Mouse (Mus musculus) yolk sac, embryonic 10.5 days (tissue): Measurements from ENCODE around the gene Trappc12.

ENCODE experiments used
- DNase-seq: peaks from one replicate; pipeline ENCODE4 v3.0.0-alpha.2; 2017; ENCODE audit warnings: low spot score

Gene Trappc12

DNA sequence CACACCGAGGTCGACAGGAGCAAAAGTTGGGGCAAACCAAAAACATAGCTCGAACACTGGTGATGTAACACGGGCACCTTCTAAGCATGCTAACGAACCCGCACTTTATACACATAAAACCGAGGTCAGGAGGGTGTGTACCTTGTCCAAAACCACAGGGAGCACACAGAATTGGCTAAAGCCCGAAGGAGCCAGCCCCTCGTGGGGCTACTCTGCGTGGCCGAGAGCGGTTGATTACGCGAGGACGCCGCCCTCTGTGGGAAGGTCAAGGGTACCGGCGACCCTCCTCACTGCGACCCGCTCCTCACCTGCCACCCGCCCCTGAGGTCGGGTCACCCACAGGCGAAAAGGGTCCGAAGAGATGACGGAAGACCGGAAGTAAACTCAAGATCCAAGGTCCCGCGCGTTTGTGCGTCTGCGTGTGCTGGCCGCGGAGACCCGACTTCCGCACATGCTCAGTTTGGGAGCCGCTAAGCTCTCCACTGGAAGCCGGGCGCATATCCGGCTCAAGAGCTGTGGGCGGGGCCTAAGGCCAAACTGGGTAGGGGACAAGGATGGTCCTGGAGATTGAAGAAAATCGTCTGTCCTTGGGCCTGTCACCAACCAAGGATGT, at the start of gene Trappc12:
TSS of gene Trappc12 (minus strand) at position 452 of the 613 bp plus-strand sequence.
- peak; percentile 87 for DNase-seq

- no peak for DNase-seq
Observed at GRCm38 (mm10) chr12:28799798-28800411, 49.6 kb upstream of the Trappc12 start.

DNA sequence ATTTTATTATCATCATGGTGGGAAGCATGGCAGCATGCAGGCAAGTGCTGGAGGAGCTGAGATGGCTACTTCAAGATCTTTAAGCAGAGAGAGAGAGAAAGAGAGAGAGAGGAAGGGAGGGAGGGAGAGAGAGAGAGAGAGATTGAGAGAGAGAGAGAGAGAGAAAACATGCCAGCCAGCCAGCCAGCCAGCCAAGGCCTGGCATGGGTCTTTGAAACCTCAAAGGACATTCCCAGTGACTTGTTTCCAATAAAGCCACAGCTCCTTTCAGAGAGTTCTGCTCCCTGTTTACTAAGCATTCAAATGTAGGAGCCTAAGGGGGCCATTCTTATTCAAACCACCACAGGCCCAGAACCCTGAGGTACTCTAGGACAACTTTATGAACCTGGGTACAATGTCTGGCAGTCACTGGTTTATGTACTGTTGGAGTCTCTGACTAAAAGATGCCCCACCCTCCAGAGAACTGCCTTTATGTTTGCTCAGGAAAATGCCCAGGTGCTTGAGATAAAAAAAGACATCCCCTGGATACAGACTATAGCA, 46.7 kb upstream of the Trappc12 start:
- DNase-seq, result no peak

GRCm38 (mm10) chr12:28795041-28795440, 44.8 kb upstream of the Trappc12 start:
- DNase-seq, result no peak

GRCm38 (mm10) chr12:28793715-28794114, 43.4 kb upstream of the Trappc12 start:
- no peak for DNase-seq

GRCm38 (mm10) chr12:28792613-28793012, 42.3 kb upstream of the Trappc12 start:
- no peak for DNase-seq

DNA sequence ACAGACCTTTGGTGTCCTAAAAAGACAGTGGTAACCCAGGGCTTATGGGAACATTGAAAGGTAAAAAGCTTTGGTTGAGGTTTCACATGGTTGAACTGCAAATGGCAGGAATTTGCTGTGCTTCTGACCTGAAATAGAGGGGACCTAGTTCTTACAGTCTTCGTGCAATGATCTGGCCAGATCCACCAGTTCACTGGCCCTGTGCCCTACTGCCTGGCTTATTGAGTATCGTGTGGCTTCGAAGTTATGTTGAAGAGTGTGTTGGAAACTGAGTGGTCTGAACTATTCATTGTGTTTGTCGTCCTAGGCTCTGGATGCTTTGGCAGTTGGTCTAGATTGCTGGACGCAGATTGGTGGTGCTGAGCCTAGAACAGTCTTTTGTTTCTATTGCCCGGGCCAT, 36.0 kb upstream of the Trappc12 start:
- no peak for DNase-seq

- DNase-seq, result no peak
Observed at GRCm38 (mm10) chr12:28785299-28785698, 35.0 kb upstream of the Trappc12 start.

GRCm38 (mm10) chr12:28784864-28785263, 34.6 kb upstream of the Trappc12 start:
- no peak for DNase-seq

DNA sequence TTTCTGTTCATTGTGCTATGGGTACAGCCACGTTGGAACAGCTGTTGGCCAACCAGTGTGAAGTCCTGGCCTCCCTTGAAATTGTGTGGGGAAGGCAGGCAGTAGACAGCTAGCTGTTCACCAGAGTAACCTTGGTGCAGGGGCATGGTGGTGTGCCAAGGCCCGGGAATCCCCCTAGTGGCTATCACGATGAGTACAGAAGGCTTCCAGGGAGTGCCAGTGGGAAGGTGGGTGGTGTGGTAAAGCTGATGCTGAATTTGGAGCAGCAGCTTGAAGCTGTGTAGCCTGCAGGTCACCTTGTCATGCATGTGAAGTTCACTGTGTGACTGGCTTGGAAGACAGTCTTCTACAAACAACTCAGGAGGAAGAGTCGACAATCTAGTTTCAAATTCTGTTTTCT, 34.1 kb upstream of the Trappc12 start:
- no peak for DNase-seq

- DNase-seq, result no peak
Observed at GRCm38 (mm10) chr12:28782637-28783036, 32.4 kb upstream of the Trappc12 start.

DNA sequence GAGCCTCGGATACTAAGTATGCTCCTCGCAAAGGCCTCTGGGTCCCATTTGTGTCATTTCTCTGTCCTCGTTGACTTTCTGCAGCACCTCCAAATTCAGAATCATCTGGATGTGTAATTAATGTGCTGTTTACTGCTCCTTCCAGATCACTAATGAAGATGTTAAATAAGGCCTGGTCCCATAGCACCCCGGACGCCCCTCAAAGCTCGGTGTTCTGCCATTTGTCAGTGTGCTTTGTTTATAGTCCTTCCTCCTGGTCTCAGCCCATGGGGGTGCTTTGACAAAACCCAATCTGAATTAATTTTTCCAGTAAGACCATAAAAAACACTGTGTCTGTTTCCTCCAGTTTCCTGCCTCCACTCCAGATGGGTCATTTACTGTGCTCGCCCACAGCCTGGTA, 29.9 kb upstream of the Trappc12 start:
- DNase-seq, result no peak

DNA sequence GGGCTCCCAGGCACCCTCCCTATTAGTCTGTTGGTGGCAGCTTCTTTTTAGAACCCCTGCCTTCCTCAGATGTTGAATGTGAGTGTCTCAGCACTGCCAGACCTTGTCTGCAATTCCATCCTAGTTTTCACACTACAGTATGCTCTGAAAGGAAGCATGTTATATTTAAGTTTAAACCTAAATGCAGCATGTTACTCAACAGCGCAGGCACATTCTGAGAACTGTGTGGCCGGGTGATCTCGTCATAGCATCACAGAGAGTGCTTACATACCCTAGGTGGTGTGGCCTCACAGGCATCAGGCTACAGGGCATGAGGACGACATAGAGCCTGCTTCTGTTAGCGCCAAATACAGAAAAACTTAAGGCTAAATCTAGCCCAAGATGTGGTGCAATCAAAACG, 25.4 kb upstream of the Trappc12 start:
- DNase-seq, result no peak

DNA sequence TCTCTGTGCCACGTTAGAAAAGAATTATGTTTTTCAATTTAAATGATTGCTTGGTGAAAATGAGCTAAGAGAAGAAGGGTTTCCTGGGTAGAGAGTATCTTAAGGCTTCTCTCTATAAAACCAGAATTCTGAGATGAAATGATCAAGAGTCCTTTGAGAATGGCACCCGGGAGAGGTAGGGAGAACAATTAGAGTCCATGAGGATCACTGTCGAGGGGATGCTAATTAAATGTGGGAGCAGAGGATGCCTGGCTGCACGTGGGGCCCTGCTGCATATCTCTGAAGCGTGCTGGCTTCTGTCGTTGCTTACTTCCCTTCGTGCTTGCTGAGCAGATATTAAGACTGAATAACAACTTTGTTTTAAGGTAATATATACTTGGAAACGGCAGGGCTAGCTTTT, 24.8 kb upstream of the Trappc12 start:
- DNase-seq, result no peak

- no peak for DNase-seq
Observed at GRCm38 (mm10) chr12:28773815-28774214, 23.5 kb upstream of the Trappc12 start.

- DNase-seq, result no peak
Observed at GRCm38 (mm10) chr12:28769953-28770352, 19.7 kb upstream of the Trappc12 start.

GRCm38 (mm10) chr12:28756019-28756418, 5.7 kb upstream of the Trappc12 start:
- DNase-seq, result no peak

GRCm38 (mm10) chr12:28751508-28752263, 1.4 kb upstream of the Trappc12 start, which contains the start of gene Eipr1:
Gene Eipr1 (plus strand): TSS chr12:28751803.
- DNase-seq, result peak; percentile 90

GRCm38 (mm10) chr12:28750876-28751275, 604 bp upstream of the Trappc12 start:
- no peak for DNase-seq

GRCm38 (mm10) chr12:28743328-28743727, 6.9 kb downstream of the Trappc12 start:
- DNase-seq, result no peak

DNA sequence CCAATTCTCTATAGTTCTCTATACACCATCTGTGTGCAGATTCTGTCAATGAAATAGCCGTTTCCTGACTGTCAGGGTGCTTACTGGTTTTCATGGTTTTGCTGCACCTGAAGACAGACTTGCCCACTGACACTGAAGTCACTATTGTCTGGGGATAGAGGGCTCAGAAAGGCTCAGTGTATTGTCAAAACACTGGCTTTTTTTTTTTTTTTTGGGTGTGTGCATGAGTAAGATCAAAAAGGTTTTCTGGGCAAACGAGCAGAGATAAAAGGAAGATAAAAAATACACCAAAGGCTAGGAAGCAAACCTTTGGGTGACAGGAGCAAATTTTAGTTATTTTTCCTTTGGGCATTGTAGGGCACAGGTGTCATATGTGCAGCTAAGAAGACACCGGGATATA, 15.0 kb downstream of the Trappc12 start:
- no peak for DNase-seq

DNA sequence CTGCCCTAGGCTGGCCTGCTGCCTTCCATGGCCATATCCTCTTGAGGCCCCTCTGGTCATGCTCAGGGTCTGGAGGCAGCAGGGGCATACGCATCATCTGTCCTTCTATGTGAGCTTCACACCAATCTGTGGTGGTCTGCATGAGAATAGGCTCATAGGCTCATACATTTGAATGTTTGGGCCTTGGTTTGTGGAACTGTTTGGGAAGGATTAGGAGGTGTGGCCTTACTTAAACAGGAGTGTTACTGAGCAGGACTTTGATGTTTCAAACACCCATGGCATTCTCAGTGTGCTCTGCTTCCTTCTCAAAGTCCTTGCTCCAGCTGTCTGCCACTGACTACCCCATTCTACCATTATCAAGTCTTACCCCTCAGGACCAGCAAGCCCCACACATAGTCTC, 16.0 kb downstream of the Trappc12 start:
- no peak for DNase-seq
